Mouse (Mus musculus) lung, adult 2 months (tissue): Measurements from ENCODE around the gene Gata5.

Experiments
- CTCF ChIP-seq: fragments of 200-500 bp; IDR thresholded peaks from 2 replicates; pipeline ENCODE4 v1.5.1; 2011; ENCODE audit warnings: mild to moderate bottlenecking, low read length, control low read depth; ENCODE audit not compliant: insufficient read depth
- POLR2A ChIP-seq: fragments of 200-500 bp; IDR thresholded peaks from 2 replicates; pipeline ENCODE4 v1.6.1; 2011; ENCODE audit warnings: low read depth, mild to moderate bottlenecking, control low read depth, low read length, borderline replicate concordance; ENCODE audit errors: extremely low read depth

GRCm38 (mm10) chr2:180376730-180377129 lies 42.2 kb upstream of the Gata5 start:
- TF ChIP-seq CTCF (no peak), POLR2A (no peak)
